Mouse (Mus musculus) forebrain, postnatal 0 days (tissue): ENCODE measurements around the gene Hmbs. TPM values are rescaled to one million over a fixed set of nuclear protein-coding genes. Genes with fewer than 3 reads are reported as not detected.

Source experiments
- ATAC-seq: fragments of 200-750 bp; cut with Nextera tagmentation; 2 replicates; pipeline ENCODE4 v1.8.0; 2017; ENCODE audit warnings: mild to moderate bottlenecking, moderate library complexity
- DNase-seq: peaks from one replicate; pipeline ENCODE4 v3.0.0-alpha.2; 2015
- H3K27ac ChIP-seq: fragments of 300-500 bp; sonication (generic); 2 replicates; pipeline ENCODE4 v1.5.1; 2014; ENCODE audit warnings: low read depth, mild to moderate bottlenecking, antibody characterized with exemption, low read length, moderate library complexity, mixed read lengths
- H3K27me3 ChIP-seq: fragments of 300-500 bp; sonication (generic); 2 replicates; pipeline ENCODE4 v1.6.1; 2014; ENCODE audit warnings: mild to moderate bottlenecking, low read length, mixed read lengths; ENCODE audit not compliant: insufficient read depth
- H3K36me3 ChIP-seq: fragments of 300-500 bp; sonication (generic); 2 replicates; pipeline ENCODE4 v1.6.1; 2014; ENCODE audit warnings: mild to moderate bottlenecking, moderate library complexity; ENCODE audit not compliant: insufficient read depth
- H3K4me1 ChIP-seq: fragments of 300-500 bp; sonication (generic); 2 replicates; pipeline ENCODE4 v1.6.1; 2014; ENCODE audit warnings: antibody characterized with exemption; ENCODE audit not compliant: insufficient read depth
- H3K4me2 ChIP-seq: fragments of 300-500 bp; sonication (generic); 2 replicates; pipeline ENCODE4 v1.6.1; 2014; ENCODE audit warnings: low read depth, mild to moderate bottlenecking, moderate library complexity
- H3K4me3 ChIP-seq: fragments of 300-500 bp; sonication (generic); 2 replicates; pipeline ENCODE4 v1.5.1; 2014; ENCODE audit warnings: low read depth, low read length, mixed read lengths
- H3K9ac ChIP-seq: fragments of 300-500 bp; sonication (generic); 2 replicates; pipeline ENCODE4 v1.6.1; 2014; ENCODE audit warnings: mild to moderate bottlenecking
- H3K9me3 ChIP-seq: fragments of 300-500 bp; sonication (generic); 2 replicates; pipeline ENCODE4 v1.6.1; 2016; ENCODE audit warnings: low read length
- CTCF ChIP-seq: sonication (generic); IDR thresholded peaks from 2 replicates; pipeline ENCODE4 v1.5.1; 2016; ENCODE audit warnings: antibody characterized with exemption, control low read depth, low read depth
- WGBS: fragments of 180-500 bp; shearing (Covaris S2); extraction: QIAGEN DNeasy Blood & Tissue Kit; methylation state at CpG from one replicate; pipeline ENCODE4 v1.1.7; 2014; 5-methylcytosine and 5-hydroxymethylcytosine counted together
- polyA plus RNA-seq: library from polyadenylated mRNA; unstranded; fragments of >200 nt; fragmentation: Nextera tagmentation; extraction: Ambion mirVana; gene quantifications from 2 replicates; pipeline ENCODE4 v1.2.1, GENCODE M21; 2015
- total RNA-seq: library from RNA; depleted of rRNA; stranded (reverse); fragments of >200 nt; gene quantifications from 2 replicates; pipeline ENCODE4 v1.2.3, GENCODE M21; 2014; rRNA removed

Hmbs gene
- total RNA-seq (38.1 and 38.6 TPM in 2 replicates), polyA plus RNA-seq (53.3 and 55.0 TPM in 2 replicates)

- TF ChIP-seq CTCF: no peak
- H3K27ac ChIP-seq: peak within 1 kb of the TSS; percentile 91
- H3K27me3 ChIP-seq: no peaks in the 10 kb centered on the region
- ATAC-seq: peak; percentile 98
- H3K36me3 ChIP-seq: peaks cover 22% of the 10 kb centered on the region
- DNase-seq: peak; percentile 92
- H3K4me2 ChIP-seq: peak within 1 kb of the TSS; percentile 65
- under 1% methylated on average over 39 of the region's 39 CpGs for WGBS
- H3K4me1 ChIP-seq: peaks cover 3% of the 10 kb centered on the region; the same call in 1 of the 2 replicates
- H3K4me3 ChIP-seq: peak within 1 kb of the TSS; percentile 80
- peak within 1 kb of the TSS; percentile 79 for H3K9ac ChIP-seq
- no peaks in the 10 kb centered on the region for H3K9me3 ChIP-seq
Observed at GRCm38 (mm10) chr9:44343781-44344421, at the start of gene Hmbs. Hmbs (minus strand) TSS chr9:44344228.

- peak; percentile 70 for DNase-seq
- H3K9ac ChIP-seq: no peak overlapping the region
- no peak overlapping the region for H3K4me2 ChIP-seq
- ATAC-seq: peak; percentile 59
- no peak overlapping the region for H3K27ac ChIP-seq
- peaks cover 46% of the 10 kb centered on the region for H3K36me3 ChIP-seq
- no peaks in the 10 kb centered on the region for H3K9me3 ChIP-seq
- WGBS: 34% methylated on average over 4 of the region's 4 CpGs
- no peak overlapping the region for H3K4me3 ChIP-seq
- H3K27me3 ChIP-seq: no peaks in the 10 kb centered on the region
- peak; percentile 88 for TF ChIP-seq CTCF
- no peaks in the 10 kb centered on the region for H3K4me1 ChIP-seq
Observed at GRCm38 (mm10) chr9:44391466-44391865, 47.4 kb upstream of the Hmbs start.

- peak; percentile 35 for DNase-seq
- H3K9me3 ChIP-seq: no peaks in the 10 kb centered on the region
- TF ChIP-seq CTCF: peak; percentile 78
- no peak overlapping the region for H3K4me3 ChIP-seq
- no peaks in the 10 kb centered on the region for H3K27me3 ChIP-seq
- H3K36me3 ChIP-seq: peaks cover 68% of the 10 kb centered on the region
- no peak for ATAC-seq
- whole genome bisulfite sequencing: 54% methylated on average over 8 of the region's 8 CpGs
- no peak overlapping the region for H3K27ac ChIP-seq
- no peak overlapping the region for H3K9ac ChIP-seq
- H3K4me2 ChIP-seq: no peak overlapping the region
- H3K4me1 ChIP-seq: no peaks in the 10 kb centered on the region
Observed at GRCm38 (mm10) chr9:44389273-44389672, 45.2 kb upstream of the Hmbs start.

- 86% methylated on average over 3 of the region's 3 CpGs for WGBS
- DNase-seq (no peak), ATAC-seq (no peak)
- Histone ChIP-seq H3K27ac (no peak overlapping the region), H3K4me2 (no peak overlapping the region), H3K27me3 (no peaks in the 10 kb centered on the region), H3K4me3 (no peak overlapping the region), H3K4me1 (no peaks in the 10 kb centered on the region), H3K9me3 (no peaks in the 10 kb centered on the region), H3K36me3 (peaks cover 88% of the 10 kb centered on the region), H3K9ac (no peak overlapping the region)
- TF ChIP-seq CTCF: no peak
Observed at GRCm38 (mm10) chr9:44387221-44387620, 43.2 kb upstream of the Hmbs start.

- Histone ChIP-seq H3K27me3 (no peaks in the 10 kb centered on the region), H3K36me3 (peaks cover 85% of the 10 kb centered on the region), H3K9me3 (no peaks in the 10 kb centered on the region), H3K9ac (no peak overlapping the region), H3K4me3 (no peak overlapping the region), H3K4me1 (peaks cover 6% of the 10 kb centered on the region), H3K4me2 (no peak overlapping the region), H3K27ac (no peak overlapping the region)
- WGBS: 92% methylated on average over 13 of the region's 13 CpGs
- ATAC-seq (no peak), DNase-seq (no peak)
- no peak for TF ChIP-seq CTCF
Observed at GRCm38 (mm10) chr9:44384596-44384995, 40.6 kb upstream of the Hmbs start.

GRCm38 (mm10) chr9:44379862-44380261, 35.8 kb upstream of the Hmbs start:
- Histone ChIP-seq H3K27me3 (no peaks in the 10 kb centered on the region), H3K4me3 (peak overlapping the region; percentile 78), H3K4me2 (peak overlapping the region; percentile 94), H3K9ac (peak overlapping the region; percentile 84), H3K9me3 (no peaks in the 10 kb centered on the region), H3K36me3 (peaks cover 38% of the 10 kb centered on the region), H3K4me1 (peaks cover 6% of the 10 kb centered on the region), H3K27ac (peak overlapping the region; percentile 84)
- 10% methylated on average over 15 of the region's 15 CpGs for WGBS
- 0 out of 2 replicates have a peak, but pooled peaks have one; percentile 1 for ATAC-seq
- no peak for TF ChIP-seq CTCF
- DNase-seq: no peak

GRCm38 (mm10) chr9:44379054-44379834, 35.2 kb upstream of the Hmbs start, which contains the start of gene Hyou1:
Hyou1 (plus strand) TSS chr9:44379490.
- Histone ChIP-seq H3K27ac (peak within 1 kb of the TSS; percentile 86), H3K4me2 (peak within 1 kb of the TSS; percentile 94), H3K4me1 (peaks cover 6% of the 10 kb centered on the region), H3K9ac (peak within 1 kb of the TSS; percentile 84), H3K9me3 (no peaks in the 10 kb centered on the region), H3K27me3 (no peaks in the 10 kb centered on the region), H3K4me3 (peak within 1 kb of the TSS; percentile 78), H3K36me3 (peaks cover 32% of the 10 kb centered on the region)
- ATAC-seq: peak; percentile 99
- DNase-seq: peak; percentile 99
- WGBS: 2% methylated on average over 83 of the region's 83 CpGs
- peak; percentile 66 for TF ChIP-seq CTCF
